Mouse (Mus musculus): Measurements from ENCODE around the gene Lama1.
A peak's percentile ranks its signal among the peaks of the same experiment; 100 is the strongest.

Gene Lama1

GRCm38 (mm10) chr17:67861080-67861630 lies 164.1 kb downstream of the Lama1 start:
- DNase-seq, result no peak

DNA sequence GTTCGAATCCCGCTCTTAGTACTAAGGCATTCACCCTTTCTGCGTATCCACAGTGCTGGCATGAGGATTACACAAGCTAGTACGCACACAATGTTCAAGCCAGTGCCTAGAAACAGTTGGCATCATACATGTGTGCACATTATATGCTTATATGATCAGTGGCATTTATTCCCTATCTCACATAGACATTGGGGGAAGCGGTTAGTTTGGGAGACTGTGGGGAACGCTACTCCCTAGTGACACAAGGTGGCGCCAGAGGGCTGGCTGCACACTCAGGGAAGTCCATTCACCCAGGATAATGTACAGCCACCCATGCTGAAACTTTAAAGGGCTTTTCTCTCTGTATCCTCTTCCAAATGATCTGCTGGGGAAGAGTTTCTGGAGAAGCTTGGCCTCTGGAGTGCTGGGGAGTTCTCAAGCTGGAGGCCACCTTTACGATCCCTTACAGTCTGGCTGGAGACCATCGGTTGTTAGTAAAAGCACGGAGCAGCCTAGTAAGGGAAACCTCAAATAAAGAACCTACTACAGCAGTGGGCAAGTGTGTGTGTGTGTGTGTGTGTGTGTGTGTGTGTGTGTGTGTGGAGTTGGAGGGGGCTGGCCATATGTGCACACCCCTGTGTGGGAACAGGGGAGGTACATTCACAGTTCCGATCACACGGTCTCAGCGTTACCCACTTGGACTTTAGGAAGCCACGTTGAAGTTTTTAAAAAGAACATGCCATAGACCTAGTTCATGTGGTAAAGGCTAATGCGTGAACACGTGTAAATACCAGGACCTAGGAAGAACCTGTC lies 164.9 kb downstream of the Lama1 start:
- peak; percentile 38 for DNase-seq

GRCm38 (mm10) chr17:67864363-67864762 lies 167.3 kb downstream of the Lama1 start:
- no peak for DNase-seq

DNA sequence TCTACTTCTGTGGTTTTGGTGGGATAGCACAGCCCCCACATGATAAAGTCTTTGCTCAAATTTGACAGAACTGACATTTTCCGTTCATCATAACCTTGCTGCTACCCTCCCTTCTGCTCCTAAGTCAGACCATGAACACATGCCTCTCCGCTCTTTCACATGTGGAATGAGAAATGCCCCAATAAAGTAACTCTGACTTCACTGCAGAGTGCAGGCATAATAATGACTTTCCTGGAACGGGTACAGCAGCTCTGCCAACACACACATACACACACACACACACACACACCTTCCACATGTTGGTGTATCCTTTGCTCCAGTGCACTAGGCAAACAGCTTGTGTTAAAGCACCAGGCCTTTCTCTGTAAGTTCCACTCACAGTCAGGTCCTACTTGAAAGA lies 167.9 kb downstream of the Lama1 start:
- DNase-seq, result no peak

DNA sequence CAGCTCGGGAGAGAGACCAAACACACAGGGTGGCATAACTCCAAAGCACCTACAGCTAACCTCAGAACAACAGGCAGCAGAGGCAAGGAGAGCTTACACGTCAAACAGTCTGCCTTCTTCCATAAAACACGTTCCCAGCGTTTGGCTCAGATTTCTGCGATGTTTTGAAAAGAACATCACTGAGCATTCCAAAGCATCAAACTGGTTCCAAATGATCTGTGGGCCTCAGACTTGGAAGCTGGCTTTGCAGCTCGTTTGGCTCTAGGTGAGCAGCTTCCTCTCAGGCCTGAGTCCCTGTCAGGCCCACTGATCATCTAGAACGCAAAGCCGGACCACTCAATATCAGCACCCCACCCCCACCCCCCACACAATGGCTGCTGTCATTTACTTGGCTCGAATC lies 169.0 kb downstream of the Lama1 start:
- no peak for DNase-seq

GRCm38 (mm10) chr17:67866541-67867241 lies 169.6 kb downstream of the Lama1 start:
- DNase-seq, result no peak

DNA sequence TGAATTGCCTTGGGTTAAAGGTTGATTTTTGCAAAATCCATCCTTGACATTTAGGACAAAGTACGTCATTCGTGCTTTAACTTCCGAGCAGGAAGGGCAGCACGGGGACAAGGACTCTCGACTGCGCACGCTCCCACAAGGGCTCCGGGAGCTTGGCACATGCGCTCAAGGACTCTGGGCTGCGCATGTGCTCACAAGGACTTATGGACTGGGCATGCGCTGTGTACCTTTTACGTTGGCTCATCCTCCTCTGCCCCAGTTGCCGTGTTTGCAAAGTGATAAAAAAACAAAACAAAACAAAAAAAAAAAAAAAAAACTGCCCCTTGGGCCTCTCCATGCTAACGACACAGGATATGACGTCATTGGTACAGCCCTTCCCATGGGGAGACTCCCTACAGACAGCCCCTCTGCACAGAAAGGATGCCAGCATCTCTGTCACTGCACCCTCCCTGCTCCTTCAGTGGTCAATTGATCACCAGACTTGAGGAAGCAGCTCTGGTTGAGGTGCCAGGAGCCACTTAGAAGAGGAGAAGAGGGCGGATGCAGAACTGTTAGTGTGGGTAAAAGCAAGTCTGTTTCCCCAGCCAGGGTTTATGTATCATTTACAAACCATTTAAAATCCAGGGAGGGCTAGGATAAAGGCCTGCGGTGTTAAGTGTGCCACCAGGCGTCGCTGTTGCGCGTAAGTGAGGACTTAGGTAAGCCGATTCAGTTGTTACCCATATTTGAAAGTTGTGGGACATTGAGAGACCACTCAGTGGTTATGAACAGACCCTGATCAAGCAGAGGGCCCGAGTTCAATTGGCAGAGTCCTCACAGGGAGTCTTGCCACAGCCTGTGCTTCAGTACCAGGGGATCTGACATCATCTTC lies 172.9 kb downstream of the Lama1 start:
- DNase-seq, result peak; percentile 11

All from cerebellum, adult 9-11 months (tissue).